Mouse (Mus musculus) hindbrain, postnatal 0 days (tissue): ENCODE results near the gene Tdrd6. TPM values are rescaled to one million over a fixed set of nuclear protein-coding genes. Genes with fewer than 3 reads are reported as not detected.

Source experiments
- ATAC-seq: fragments of 200-750 bp; cut with Nextera tagmentation; 2 replicates; pipeline ENCODE4 v1.8.0; 2017; ENCODE audit warnings: mild to moderate bottlenecking, moderate TSS enrichment, moderate library complexity
- DNase-seq: peaks from one replicate; pipeline ENCODE4 v3.0.0-alpha.2; 2015; ENCODE audit warnings: low spot score
- H3K27ac ChIP-seq: fragments of 300-500 bp; sonication (generic); 2 replicates; pipeline ENCODE4 v1.5.1; 2014; ENCODE audit warnings: mild to moderate bottlenecking
- H3K27me3 ChIP-seq: fragments of 300-500 bp; sonication (generic); 2 replicates; pipeline ENCODE4 v1.6.1; 2014; ENCODE audit warnings: low read length, mixed read lengths; ENCODE audit not compliant: insufficient read depth
- H3K36me3 ChIP-seq: fragments of 300-500 bp; sonication (generic); 2 replicates; pipeline ENCODE4 v1.6.1; 2014; ENCODE audit warnings: low read length, mixed read lengths; ENCODE audit not compliant: insufficient read depth
- H3K4me1 ChIP-seq: fragments of 300-500 bp; sonication (generic); 2 replicates; pipeline ENCODE4 v1.6.1; 2014; ENCODE audit warnings: antibody characterized with exemption, low read length, mixed read lengths; ENCODE audit not compliant: insufficient read depth
- H3K4me2 ChIP-seq: fragments of 300-500 bp; sonication (generic); 2 replicates; pipeline ENCODE4 v1.6.1; 2014; ENCODE audit warnings: low read depth, mild to moderate bottlenecking, low read length, moderate library complexity, mixed read lengths
- H3K4me3 ChIP-seq: fragments of 300-500 bp; sonication (generic); 2 replicates; pipeline ENCODE4 v1.5.1; 2014; ENCODE audit warnings: low read length
- H3K9ac ChIP-seq: fragments of 300-500 bp; sonication (generic); replicated peaks from 2 replicates; pipeline ENCODE4 v1.6.1; 2014; ENCODE audit warnings: mild to moderate bottlenecking, low read length, moderate library complexity, mixed read lengths
- H3K9me3 ChIP-seq: fragments of 300-500 bp; sonication (generic); 2 replicates; pipeline ENCODE4 v1.6.1; 2016; ENCODE audit warnings: low read length, mixed read lengths
- CTCF ChIP-seq: IDR thresholded peaks from 2 replicates; pipeline ENCODE4 v1.5.1; 2016; ENCODE audit warnings: antibody characterized with exemption, control low read depth, low read depth
- WGBS: fragments of 180-500 bp; shearing (Covaris S2); extraction: QIAGEN DNeasy Blood & Tissue Kit; methylation state at CpG from one replicate; pipeline ENCODE4 v1.1.7; 2014; 5-methylcytosine and 5-hydroxymethylcytosine counted together
- polyA plus RNA-seq: library from polyadenylated mRNA; unstranded; fragments of >200 nt; fragmentation: Nextera tagmentation; extraction: Ambion mirVana; gene quantifications from 2 replicates; pipeline ENCODE4 v1.2.1, GENCODE M21; 2015
- total RNA-seq: library from RNA; depleted of rRNA; stranded (reverse); fragments of >200 nt; gene quantifications from 2 replicates; pipeline ENCODE4 v1.2.3, GENCODE M21; 2014

Tdrd6 gene
- total and polyA plus RNA-seq, 2 experiments from 2014 or later = 0.79 to 1.6 TPM

- WGBS = 87% methylated on average over 21 of the region's 21 CpGs
- Histone ChIP-seq H3K4me3 (no peak overlapping the region), H3K9me3 (no peaks in the 10 kb centered on the region), H3K27ac (no peak overlapping the region), H3K4me1 (no peaks in the 10 kb centered on the region), H3K4me2 (no peak overlapping the region), H3K27me3 (no peaks in the 10 kb centered on the region), H3K36me3 (no peaks in the 10 kb centered on the region), H3K9ac (no peak overlapping the region)
- no peak for ATAC-seq
- no peak for TF ChIP-seq CTCF
- DNase-seq = no peak
Measured at GRCm38 (mm10) chr17:43592296-43593291, 37.5 kb downstream of the Tdrd6 start.

GRCm38 (mm10) chr17:43590531-43590930 is 39.6 kb downstream of the Tdrd6 start:
- WGBS = 50% methylated on average over 5 of the region's 5 CpGs
- peak; percentile 58; the same call in 1 of the 2 replicates for ATAC-seq

GRCm38 (mm10) chr17:43589750-43590149 is 40.3 kb downstream of the Tdrd6 start:
- Histone ChIP-seq H3K27me3 (no peaks in the 10 kb centered on the region), H3K36me3 (no peaks in the 10 kb centered on the region), H3K4me2 (no peak overlapping the region), H3K9me3 (no peaks in the 10 kb centered on the region), H3K4me3 (no peak overlapping the region), H3K4me1 (no peaks in the 10 kb centered on the region), H3K27ac (no peak overlapping the region), H3K9ac (no peak overlapping the region)
- 92% methylated on average over 6 of the region's 6 CpGs for WGBS
- ATAC-seq = no peak
- no peak for TF ChIP-seq CTCF
- no peak for DNase-seq

More at GRCm38 (mm10) chr17:43590531-43590930, 39.6 kb downstream of the Tdrd6 start:
- no peak overlapping the region for H3K4me3 ChIP-seq
- no peak for TF ChIP-seq CTCF
- H3K27ac ChIP-seq = no peak overlapping the region
- H3K9me3 ChIP-seq = no peaks in the 10 kb centered on the region
- H3K4me1 ChIP-seq = no peaks in the 10 kb centered on the region
- H3K36me3 ChIP-seq = no peaks in the 10 kb centered on the region
- DNase-seq = peak; percentile 72
- H3K9ac ChIP-seq = no peak overlapping the region
- no peaks in the 10 kb centered on the region for H3K27me3 ChIP-seq
- no peak overlapping the region for H3K4me2 ChIP-seq

GRCm38 (mm10) chr17:43587278-43587677 is 42.8 kb downstream of the Tdrd6 start:
- no peak for ATAC-seq
- no peaks in the 10 kb centered on the region for H3K27me3 ChIP-seq
- H3K4me2 ChIP-seq = no peak overlapping the region
- no peak overlapping the region for H3K4me3 ChIP-seq
- no peak overlapping the region for H3K27ac ChIP-seq
- H3K36me3 ChIP-seq = no peaks in the 10 kb centered on the region
- no peaks in the 10 kb centered on the region for H3K4me1 ChIP-seq
- DNase-seq = no peak
- H3K9ac ChIP-seq = no peak overlapping the region
- no peaks in the 10 kb centered on the region for H3K9me3 ChIP-seq
- no peak for TF ChIP-seq CTCF
- 92% methylated on average over 2 of the region's 2 CpGs for WGBS

GRCm38 (mm10) chr17:43584771-43585170 is 45.3 kb downstream of the Tdrd6 start:
- Histone ChIP-seq H3K9ac (no peak overlapping the region), H3K9me3 (no peaks in the 10 kb centered on the region), H3K4me3 (no peak overlapping the region), H3K4me2 (no peak overlapping the region), H3K27ac (no peak overlapping the region), H3K4me1 (peaks cover 4% of the 10 kb centered on the region; the same call in 1 of the 2 replicates), H3K36me3 (no peaks in the 10 kb centered on the region), H3K27me3 (no peaks in the 10 kb centered on the region)
- ATAC-seq (no peak), DNase-seq (no peak)
- WGBS = 79% methylated on average over 7 of the region's 7 CpGs
- no peak for TF ChIP-seq CTCF

- H3K27ac ChIP-seq = peak overlapping the region; percentile 60; the same call in 1 of the 2 replicates
- H3K9me3 ChIP-seq = no peaks in the 10 kb centered on the region
- 15% methylated on average over 8 of the region's 8 CpGs for WGBS
- peak overlapping the region; percentile 39 for H3K4me2 ChIP-seq
- no peak for TF ChIP-seq CTCF
- H3K9ac ChIP-seq = 0 out of 2 replicates have a peak overlapping the region, but pooled peaks have one; percentile 9
- no peaks in the 10 kb centered on the region for H3K27me3 ChIP-seq
- peak; percentile 82 for ATAC-seq
- H3K4me1 ChIP-seq = peaks cover 4% of the 10 kb centered on the region; the same call in 1 of the 2 replicates
- DNase-seq = peak; percentile 57
- no peak overlapping the region for H3K4me3 ChIP-seq
- H3K36me3 ChIP-seq = no peaks in the 10 kb centered on the region
Measured at GRCm38 (mm10) chr17:43581012-43581467, 49.1 kb downstream of the Tdrd6 start.
